Mouse (Mus musculus) heart, embryonic 14.5 days (tissue): Measurements from ENCODE around the gene Diras1. TPM values are rescaled to one million over a fixed set of nuclear protein-coding genes. Genes with fewer than 3 reads are reported as not detected.
"Not testable (repeated sequence)": the region's sequence is repeated elsewhere in the genome, so short reads cannot be mapped to it uniquely, and the experiment has no call there.

Experiments used
- ATAC-seq: fragments of 200-750 bp; cut with Nextera tagmentation; 2 replicates; pipeline ENCODE4 v1.8.0; 2017; ENCODE audit warnings: low read depth, moderate TSS enrichment; ENCODE audit not compliant: insufficient number of reproducible peaks, insufficient read depth, low FRiP score
- H3K27ac ChIP-seq, 2 experiments: fragments of 200-500 bp in 1 of 2; fragments of 300-500 bp in 1 of 2; sonication (generic) in 1 of 2; replicated peaks in 1 of 2; 2 replicates each; pipeline ENCODE4 v1.5.1; 2012 to 2014; ENCODE audit warnings: low read depth in 2 of 2, low read length in 2 of 2, control low read depth in 1 of 2, mild to moderate bottlenecking in 1 of 2, mixed read lengths in 1 of 2; ENCODE audit not compliant: control insufficient read depth in 1 of 2, insufficient read depth in 1 of 2
- H3K27me3 ChIP-seq: fragments of 300-500 bp; sonication (generic); 2 replicates; pipeline ENCODE4 v1.6.1; 2014; ENCODE audit warnings: mild to moderate bottlenecking, low read length, control low read depth; ENCODE audit not compliant: control insufficient read depth, insufficient read depth
- H3K36me3 ChIP-seq: fragments of 300-500 bp; sonication (generic); 2 replicates; pipeline ENCODE4 v1.6.1; 2014; ENCODE audit warnings: mild to moderate bottlenecking, control low read depth, low read length, mixed read lengths; ENCODE audit not compliant: control insufficient read depth, insufficient read depth
- H3K4me1 ChIP-seq, 2 experiments: fragments of 200-500 bp in 1 of 2; fragments of 300-500 bp in 1 of 2; sonication (generic) in 1 of 2; 2 replicates each; pipeline ENCODE4 v1.6.1; 2012 to 2014; ENCODE audit warnings: low read length in 2 of 2, control low read depth in 1 of 2, mixed read lengths in 1 of 2; ENCODE audit not compliant: control insufficient read depth in 2 of 2, insufficient read depth in 2 of 2
- H3K4me2 ChIP-seq: fragments of 300-500 bp; sonication (generic); 2 replicates; pipeline ENCODE4 v1.6.1; 2014; ENCODE audit warnings: mild to moderate bottlenecking, low read length
- H3K4me3 ChIP-seq, 2 experiments: fragments of 200-500 bp in 1 of 2; fragments of 300-500 bp in 1 of 2; sonication (generic) in 1 of 2; 2 replicates each; pipeline ENCODE4 v1.5.1; 2012 to 2014; ENCODE audit warnings: low read length in 2 of 2, mild to moderate bottlenecking in 2 of 2, control low read depth in 1 of 2, low read depth in 1 of 2, moderate library complexity in 1 of 2; ENCODE audit not compliant: control insufficient read depth in 1 of 2, insufficient read depth in 1 of 2
- H3K9ac ChIP-seq: fragments of 300-500 bp; sonication (generic); 2 replicates; pipeline ENCODE4 v1.6.1; 2014; ENCODE audit warnings: mild to moderate bottlenecking, low read length
- H3K9me3 ChIP-seq: fragments of 300-500 bp; sonication (generic); 2 replicates; pipeline ENCODE4 v1.6.1; 2016; ENCODE audit warnings: low read length, control low read depth; ENCODE audit not compliant: control insufficient read depth
- WGBS: fragments of 180-500 bp; shearing (Covaris S2); extraction: QIAGEN DNeasy Blood & Tissue Kit; methylation state at CpG from one replicate; pipeline ENCODE4 v1.1.7; 2014; 5-methylcytosine and 5-hydroxymethylcytosine counted together
- polyA plus RNA-seq: library from polyadenylated mRNA; unstranded; fragments of >200 nt; fragmentation: Nextera tagmentation; extraction: Ambion mirVana; gene quantifications from 2 replicates; pipeline ENCODE4 v1.2.1, GENCODE M21; 2014

The Diras1 gene
- polyA plus RNA-seq, 1 experiment from 2014 or later, result not detected

GRCm38 (mm10) chr10:81050645-81051044, 25.2 kb upstream of the Diras1 start:
- Histone ChIP-seq H3K36me3 (peaks cover 83% of the 10 kb centered on the region), H3K27me3 (no peaks in the 10 kb centered on the region), H3K4me3 (no peak overlapping the region), H3K27ac (no peak overlapping the region), H3K9ac (no peak overlapping the region), H3K4me1 (no peaks in the 10 kb centered on the region), H3K9me3 (no peaks in the 10 kb centered on the region), H3K4me2 (no peak overlapping the region)
- 89% methylated on average over 4 of the region's 4 CpGs for whole genome bisulfite sequencing
- no peak for ATAC-seq

GRCm38 (mm10) chr10:81045246-81045645, 19.8 kb upstream of the Diras1 start:
- WGBS, result 91% methylated on average over 14 of the region's 14 CpGs
- peaks cover 74% of the 10 kb centered on the region for H3K36me3 ChIP-seq
- not testable (repeated sequence) for H3K27ac ChIP-seq, H3K27me3 ChIP-seq, H3K4me1 ChIP-seq, H3K9ac ChIP-seq, H3K4me2 ChIP-seq, ATAC-seq, H3K4me3 ChIP-seq, H3K9me3 ChIP-seq

- no peak overlapping the region for H3K27ac ChIP-seq
- peaks cover 38% of the 10 kb centered on the region for H3K36me3 ChIP-seq
- no peak overlapping the region for H3K4me3 ChIP-seq
- 27% methylated on average over 13 of the region's 13 CpGs for WGBS
- H3K9me3 ChIP-seq, result no peaks in the 10 kb centered on the region
- H3K9ac ChIP-seq, result no peak overlapping the region
- ATAC-seq, result no peak
- no peak overlapping the region for H3K4me2 ChIP-seq
- no peaks in the 10 kb centered on the region for H3K27me3 ChIP-seq
- no peaks in the 10 kb centered on the region for H3K4me1 ChIP-seq
Measured at GRCm38 (mm10) chr10:81041458-81042175, 16.2 kb upstream of the Diras1 start.

- Histone ChIP-seq H3K4me3 (peak within 1 kb of the TSS; percentile 58 to 83), H3K4me2 (peak within 1 kb of the TSS; percentile 77), H3K9me3 (no peaks in the 10 kb centered on the region), H3K27me3 (no peaks in the 10 kb centered on the region), H3K4me1 (no peaks in the 10 kb centered on the region), H3K36me3 (peaks cover 11% of the 10 kb centered on the region; the same call in 1 of the 2 replicates), H3K27ac (0 out of 4 replicates have a peak within 1 kb of the TSS, but pooled peaks of 1 of the 2 experiments have one; percentile 2), H3K9ac (peak within 1 kb of the TSS; percentile 74)
- peak; percentile 94 for ATAC-seq
- WGBS, result 1% methylated on average over 35 of the region's 35 CpGs
Measured at GRCm38 (mm10) chr10:81036988-81037580, 11.6 kb upstream of the Diras1 start, which contains the start of gene Slc39a3. TSS of gene Slc39a3 (minus strand) at chr10:81037426.

GRCm38 (mm10) chr10:81036251-81036650, 10.8 kb upstream of the Diras1 start:
- Histone ChIP-seq H3K4me3 (no peak overlapping the region), H3K4me2 (no peak overlapping the region), H3K9me3 (no peaks in the 10 kb centered on the region), H3K27ac (no peak overlapping the region), H3K4me1 (no peaks in the 10 kb centered on the region), H3K27me3 (no peaks in the 10 kb centered on the region), H3K36me3 (peaks cover 17% of the 10 kb centered on the region), H3K9ac (no peak overlapping the region)
- 75% methylated on average over 7 of the region's 7 CpGs for WGBS
- ATAC-seq, result no peak

GRCm38 (mm10) chr10:81033586-81033985, 8.1 kb upstream of the Diras1 start:
- H3K9ac ChIP-seq, result no peak overlapping the region
- H3K27ac ChIP-seq, result no peak overlapping the region
- 67% methylated on average over 10 of the region's 10 CpGs for WGBS
- H3K4me3 ChIP-seq, result no peak overlapping the region
- no peaks in the 10 kb centered on the region for H3K4me1 ChIP-seq
- H3K4me2 ChIP-seq, result no peak overlapping the region
- no peak for ATAC-seq
- H3K9me3 ChIP-seq, result no peaks in the 10 kb centered on the region
- H3K27me3 ChIP-seq, result no peaks in the 10 kb centered on the region
- H3K36me3 ChIP-seq, result peaks cover 29% of the 10 kb centered on the region

GRCm38 (mm10) chr10:81029031-81029430, 3.6 kb upstream of the Diras1 start:
- no peak overlapping the region for H3K27ac ChIP-seq

More at GRCm38 (mm10) chr10:81029031-81029430, 3.6 kb upstream of the Diras1 start:
- H3K36me3 ChIP-seq, result peaks cover 29% of the 10 kb centered on the region
- H3K4me1 ChIP-seq, result peaks cover 4 to 12% of the 10 kb centered on the region in 2 experiments; a peak in 3 of 4 replicates
- 76% methylated on average over 10 of the region's 10 CpGs for WGBS
- no peak for ATAC-seq
- no peak overlapping the region for H3K4me3 ChIP-seq
- H3K4me2 ChIP-seq, result no peak overlapping the region
- no peak overlapping the region for H3K9ac ChIP-seq
- peaks cover 20% of the 10 kb centered on the region for H3K27me3 ChIP-seq
- H3K9me3 ChIP-seq, result no peaks in the 10 kb centered on the region
